Mouse (Mus musculus): ENCODE measurements around the gene Endog. TPM values are rescaled to one million over a fixed set of nuclear protein-coding genes. Genes with fewer than 3 reads are reported as not detected.

Gene Endog
- polyA plus RNA-seq, 1 experiment from 2014 or later: 30.0 TPM

DNA sequence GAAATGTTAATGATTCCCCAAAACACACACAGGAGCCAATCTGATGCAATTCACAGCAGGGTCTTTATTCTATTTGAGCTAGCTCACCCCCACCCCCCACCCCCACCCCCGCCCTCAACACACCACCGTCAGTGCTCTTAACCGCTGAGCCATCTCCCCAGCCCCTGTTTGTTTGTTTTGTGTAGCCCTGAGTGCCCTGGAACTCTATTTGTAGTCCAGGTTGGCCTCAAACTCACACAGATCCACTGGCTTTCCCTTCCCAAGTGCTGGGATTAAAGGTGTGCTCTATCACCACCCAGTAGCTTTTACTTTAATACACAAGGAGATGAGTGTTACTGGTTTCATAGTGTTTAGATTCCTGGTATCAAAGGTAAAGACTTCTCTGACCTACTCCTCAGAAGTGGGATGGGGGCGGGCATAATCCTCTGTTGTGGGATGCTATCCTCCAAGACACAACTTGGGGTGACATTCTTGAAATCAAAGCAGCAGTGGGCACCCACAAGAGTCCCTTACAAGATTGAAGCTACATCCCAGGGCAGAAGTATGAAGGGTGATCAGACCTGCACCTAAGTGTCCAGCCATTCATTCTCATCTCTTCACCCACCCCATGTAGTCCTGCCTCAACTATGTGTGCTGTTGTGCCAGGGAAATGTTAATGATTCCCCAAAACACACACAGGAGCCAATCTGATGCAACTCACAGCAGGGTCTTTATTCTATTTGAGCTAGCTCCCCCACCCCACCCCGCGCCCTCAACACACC, 40.3 kb downstream of the Endog start:
- no peak overlapping the region for H3K27ac ChIP-seq (ENCODE audit: low read depth, low read length)
- no peaks in the 10 kb centered on the region for H3K9me3 ChIP-seq (replicated peaks; ENCODE audit: control insufficient read depth, low read length)
- 64% methylated on average over 6 of the region's 6 CpGs for WGBS (ENCODE audit: insufficient replicate concordance)
- H3K27me3 ChIP-seq (ENCODE audit: control insufficient read depth, insufficient read depth, low read length): no peaks in the 10 kb centered on the region
- no peak overlapping the region for H3K4me3 ChIP-seq (ENCODE audit: low read depth, low read length)
- no peaks in the 10 kb centered on the region for H3K36me3 ChIP-seq (ENCODE audit: control insufficient read depth, insufficient read depth, low read length)
- H3K4me1 ChIP-seq (ENCODE audit: control insufficient read depth, insufficient read depth, low read length): no peaks in the 10 kb centered on the region
- H3K9ac ChIP-seq (ENCODE audit: low read depth, low read length): no peak overlapping the region
- H3K4me2 ChIP-seq: no peak overlapping the region
- ATAC-seq (replicated peaks; ENCODE audit: insufficient number of reproducible peaks, low FRiP score, low TSS enrichment): no peak

DNA sequence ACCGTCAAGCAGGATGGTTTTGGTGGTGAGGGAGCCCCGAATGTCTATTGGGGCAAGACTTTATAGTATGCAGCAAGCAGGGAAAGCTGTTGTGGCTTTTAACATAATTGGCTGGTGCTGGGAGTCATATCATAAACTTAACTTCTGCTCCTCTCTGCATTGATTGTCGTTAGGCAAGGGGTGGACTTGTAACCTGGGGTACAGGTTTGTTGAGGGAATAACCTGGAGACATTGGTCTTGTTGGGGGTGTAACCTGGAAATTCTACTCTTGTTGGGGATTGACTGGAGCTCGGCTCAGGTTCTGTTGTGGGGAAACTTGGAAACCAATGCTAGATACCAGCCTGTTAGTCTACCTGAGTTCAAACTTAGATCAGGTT, 40.9 kb downstream of the Endog start:
- ATAC-seq (replicated peaks; ENCODE audit: insufficient number of reproducible peaks, low FRiP score, low TSS enrichment): no peak
- no peaks in the 10 kb centered on the region for H3K4me1 ChIP-seq (ENCODE audit: control insufficient read depth, insufficient read depth, low read length)
- no peaks in the 10 kb centered on the region for H3K9me3 ChIP-seq (replicated peaks; ENCODE audit: control insufficient read depth, low read length)
- no peak overlapping the region for H3K27ac ChIP-seq (ENCODE audit: low read depth, low read length)
- H3K4me3 ChIP-seq (ENCODE audit: low read depth, low read length): no peak overlapping the region
- H3K9ac ChIP-seq (ENCODE audit: low read depth, low read length): no peak overlapping the region
- WGBS (ENCODE audit: insufficient replicate concordance): 67% methylated on average over 4 of the region's 4 CpGs
- no peaks in the 10 kb centered on the region for H3K36me3 ChIP-seq (ENCODE audit: control insufficient read depth, insufficient read depth, low read length)
- no peak overlapping the region for H3K4me2 ChIP-seq
- no peaks in the 10 kb centered on the region for H3K27me3 ChIP-seq (ENCODE audit: control insufficient read depth, insufficient read depth, low read length)

- no peaks in the 10 kb centered on the region for H3K27me3 ChIP-seq (ENCODE audit: control insufficient read depth, insufficient read depth, low read length)
- 70% methylated on average over 1 of the region's 1 CpGs for WGBS (ENCODE audit: insufficient replicate concordance)
- no peak for ATAC-seq (replicated peaks; ENCODE audit: insufficient number of reproducible peaks, low FRiP score, low TSS enrichment)
Measured at GRCm38 (mm10) chr2:30212951-30213350, 41.7 kb downstream of the Endog start.

DNA sequence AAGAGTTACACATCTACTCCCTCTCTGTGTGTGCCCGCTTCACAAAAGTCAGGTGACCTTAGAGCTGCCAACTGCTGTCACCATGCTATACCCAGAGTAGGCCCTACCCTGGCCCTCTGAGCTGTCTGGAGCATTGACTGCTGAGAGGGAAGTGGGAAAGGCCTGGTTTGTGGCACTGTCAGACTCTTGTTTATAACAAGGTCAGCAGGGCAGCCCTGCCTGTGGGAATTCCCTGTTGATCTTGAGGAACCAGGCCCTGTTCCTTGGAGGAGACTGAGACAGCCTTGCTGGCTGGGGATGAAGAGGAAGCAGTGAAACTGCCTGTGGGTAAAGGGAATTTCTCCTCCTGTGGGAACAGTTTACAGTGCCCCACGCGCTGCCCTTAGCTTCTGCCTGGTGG, 43.5 kb downstream of the Endog start:
- Histone ChIP-seq H3K4me2 (no peak overlapping the region), H3K27me3 (ENCODE audit: control insufficient read depth, insufficient read depth, low read length) (no peaks in the 10 kb centered on the region), H3K4me3 (ENCODE audit: low read depth, low read length) (no peak overlapping the region), H3K9ac (ENCODE audit: low read depth, low read length) (no peak overlapping the region), H3K36me3 (ENCODE audit: control insufficient read depth, insufficient read depth, low read length) (no peaks in the 10 kb centered on the region), H3K9me3 (replicated peaks; ENCODE audit: control insufficient read depth, low read length) (no peaks in the 10 kb centered on the region), H3K27ac (ENCODE audit: low read depth, low read length) (peak overlapping the region; percentile 42; the same call in 1 of the 2 replicates), H3K4me1 (ENCODE audit: control insufficient read depth, insufficient read depth, low read length) (no peaks in the 10 kb centered on the region)
- WGBS (ENCODE audit: insufficient replicate concordance): 88% methylated on average over 3 of the region's 3 CpGs
- ATAC-seq (replicated peaks; ENCODE audit: insufficient number of reproducible peaks, low FRiP score, low TSS enrichment): 0 out of 2 replicates have a peak, but pooled peaks have one; percentile 35

More at GRCm38 (mm10) chr2:30212951-30213350, 41.7 kb downstream of the Endog start:
- H3K4me2 ChIP-seq: no peak overlapping the region
- no peak overlapping the region for H3K4me3 ChIP-seq (ENCODE audit: low read depth, low read length)
- H3K27ac ChIP-seq (ENCODE audit: low read depth, low read length): no peak overlapping the region
- H3K4me1 ChIP-seq (ENCODE audit: control insufficient read depth, insufficient read depth, low read length): no peaks in the 10 kb centered on the region
- no peak overlapping the region for H3K9ac ChIP-seq (ENCODE audit: low read depth, low read length)
- no peaks in the 10 kb centered on the region for H3K36me3 ChIP-seq (ENCODE audit: control insufficient read depth, insufficient read depth, low read length)
- no peaks in the 10 kb centered on the region for H3K9me3 ChIP-seq (replicated peaks; ENCODE audit: control insufficient read depth, low read length)

GRCm38 (mm10) chr2:30215493-30215892, 44.2 kb downstream of the Endog start:
- H3K27me3 ChIP-seq (ENCODE audit: control insufficient read depth, insufficient read depth, low read length): no peaks in the 10 kb centered on the region

GRCm38 (mm10) chr2:30216293-30216692, 45.0 kb downstream of the Endog start:
- no peak overlapping the region for H3K27ac ChIP-seq (ENCODE audit: low read depth, low read length)
- H3K36me3 ChIP-seq (ENCODE audit: control insufficient read depth, insufficient read depth, low read length): no peaks in the 10 kb centered on the region
- no peak overlapping the region for H3K9ac ChIP-seq (ENCODE audit: low read depth, low read length)
- H3K4me1 ChIP-seq (ENCODE audit: control insufficient read depth, insufficient read depth, low read length): no peaks in the 10 kb centered on the region
- no peak overlapping the region for H3K4me2 ChIP-seq
- no peaks in the 10 kb centered on the region for H3K9me3 ChIP-seq (replicated peaks; ENCODE audit: control insufficient read depth, low read length)
- no peak overlapping the region for H3K4me3 ChIP-seq (ENCODE audit: low read depth, low read length)
- no peak for ATAC-seq (replicated peaks; ENCODE audit: insufficient number of reproducible peaks, low FRiP score, low TSS enrichment)
- WGBS (ENCODE audit: insufficient replicate concordance): 92% methylated on average over 5 of the region's 5 CpGs
- H3K27me3 ChIP-seq (ENCODE audit: control insufficient read depth, insufficient read depth, low read length): no peaks in the 10 kb centered on the region

More at GRCm38 (mm10) chr2:30215493-30215892, 44.2 kb downstream of the Endog start:
- 70% methylated on average over 6 of the region's 6 CpGs for WGBS (ENCODE audit: insufficient replicate concordance)
- Histone ChIP-seq H3K9me3 (replicated peaks; ENCODE audit: control insufficient read depth, low read length) (no peaks in the 10 kb centered on the region), H3K4me2 (no peak overlapping the region), H3K9ac (ENCODE audit: low read depth, low read length) (no peak overlapping the region), H3K27ac (ENCODE audit: low read depth, low read length) (no peak overlapping the region), H3K4me3 (ENCODE audit: low read depth, low read length) (no peak overlapping the region), H3K4me1 (ENCODE audit: control insufficient read depth, insufficient read depth, low read length) (no peaks in the 10 kb centered on the region), H3K36me3 (ENCODE audit: control insufficient read depth, insufficient read depth, low read length) (no peaks in the 10 kb centered on the region)
- no peak for ATAC-seq (replicated peaks; ENCODE audit: insufficient number of reproducible peaks, low FRiP score, low TSS enrichment)

Other genes with a start within 250 kb of the Endog start
- 34.3 and 39.0 TPM in 2 replicates for gene Gle1, start 236.1 kb upstream of the Endog start, polyA plus RNA-seq (2014; fragmentation: Nextera tagmentation; extraction: Ambion mirVana)
- gene Sptan1, start 205.9 kb upstream of the Endog start, polyA plus RNA-seq (2014; fragmentation: Nextera tagmentation; extraction: Ambion mirVana): 154 and 157 TPM in 2 replicates
- 17.5 and 17.6 TPM in 2 replicates for gene Wdr34, start 122.6 kb upstream of the Endog start, polyA plus RNA-seq (2014; fragmentation: Nextera tagmentation; extraction: Ambion mirVana)
- gene Set, start 114.1 kb upstream of the Endog start, polyA plus RNA-seq (2014; fragmentation: Nextera tagmentation; extraction: Ambion mirVana): 291 and 322 TPM in 2 replicates
- gene Pkn3, start 93.8 kb upstream of the Endog start, polyA plus RNA-seq (2014; fragmentation: Nextera tagmentation; extraction: Ambion mirVana): 11.0 and 11.2 TPM in 2 replicates
- 56.3 and 59.1 TPM in 2 replicates for gene Zdhhc12, start 77.8 kb upstream of the Endog start, polyA plus RNA-seq (2014; fragmentation: Nextera tagmentation; extraction: Ambion mirVana)
- 5.4 and 7.1 TPM in 2 replicates for gene Zer1, start 46.9 kb upstream of the Endog start, polyA plus RNA-seq (2014; fragmentation: Nextera tagmentation; extraction: Ambion mirVana)
- gene Tbc1d13, start 37.7 kb upstream of the Endog start, polyA plus RNA-seq (2014; fragmentation: Nextera tagmentation; extraction: Ambion mirVana): 8.2 and 9.1 TPM in 2 replicates
- gene Spout1, start 7.0 kb downstream of the Endog start, polyA plus RNA-seq (2014; fragmentation: Nextera tagmentation; extraction: Ambion mirVana): 41.2 and 43.4 TPM in 2 replicates
- gene Kyat1, start 34.4 kb downstream of the Endog start, polyA plus RNA-seq (2014; fragmentation: Nextera tagmentation; extraction: Ambion mirVana): 13.6 and 15.5 TPM in 2 replicates
- gene Lrrc8a, start 66.2 kb downstream of the Endog start, polyA plus RNA-seq (2014; fragmentation: Nextera tagmentation; extraction: Ambion mirVana): 38.1 and 46.9 TPM in 2 replicates
- 0.49 TPM in 1 of 2 replicates, not detected in the other for gene Gm28035, start 69.1 kb downstream of the Endog start, polyA plus RNA-seq (2014; fragmentation: Nextera tagmentation; extraction: Ambion mirVana)
- gene Phyhd1, start 94.7 kb downstream of the Endog start, polyA plus RNA-seq (2014; fragmentation: Nextera tagmentation; extraction: Ambion mirVana): 4.7 and 7.4 TPM in 2 replicates
- not detected in 2 replicates for gene Gm28038, start 109.5 kb downstream of the Endog start, polyA plus RNA-seq (2014; fragmentation: Nextera tagmentation; extraction: Ambion mirVana)
- gene Dolk, start 114.8 kb downstream of the Endog start, polyA plus RNA-seq (2014; fragmentation: Nextera tagmentation; extraction: Ambion mirVana): 26.6 and 27.7 TPM in 2 replicates
- 34.2 and 37.4 TPM in 2 replicates for gene Nup188, start 114.9 kb downstream of the Endog start, polyA plus RNA-seq (2014; fragmentation: Nextera tagmentation; extraction: Ambion mirVana)
- 78.8 and 80.2 TPM in 2 replicates for gene Sh3glb2, start 187.8 kb downstream of the Endog start, polyA plus RNA-seq (2014; fragmentation: Nextera tagmentation; extraction: Ambion mirVana)
- gene Miga2, start 192.7 kb downstream of the Endog start, polyA plus RNA-seq (2014; fragmentation: Nextera tagmentation; extraction: Ambion mirVana): 22.2 and 22.9 TPM in 2 replicates
- gene Dolpp1, start 220.8 kb downstream of the Endog start, polyA plus RNA-seq (2014; fragmentation: Nextera tagmentation; extraction: Ambion mirVana): 19.5 and 21.3 TPM in 2 replicates
- 61.5 and 66.0 TPM in 2 replicates for gene Crat, start 244.3 kb downstream of the Endog start, polyA plus RNA-seq (2014; fragmentation: Nextera tagmentation; extraction: Ambion mirVana)
- gene Ptpa, start 244.5 kb downstream of the Endog start, polyA plus RNA-seq (2014; fragmentation: Nextera tagmentation; extraction: Ambion mirVana): 50.3 and 63.5 TPM in 2 replicates

All from heart, embryonic 11.5 days (tissue).